Mouse (Mus musculus) brain, embryonic 18.5 days (tissue): ENCODE data around the gene Rfx8.

Source experiments
- DNase-seq: peaks from one replicate; pipeline ENCODE4 v3.0.0-alpha.2; 2012; ENCODE audit warnings: low read depth, low spot score

The Rfx8 gene

DNA sequence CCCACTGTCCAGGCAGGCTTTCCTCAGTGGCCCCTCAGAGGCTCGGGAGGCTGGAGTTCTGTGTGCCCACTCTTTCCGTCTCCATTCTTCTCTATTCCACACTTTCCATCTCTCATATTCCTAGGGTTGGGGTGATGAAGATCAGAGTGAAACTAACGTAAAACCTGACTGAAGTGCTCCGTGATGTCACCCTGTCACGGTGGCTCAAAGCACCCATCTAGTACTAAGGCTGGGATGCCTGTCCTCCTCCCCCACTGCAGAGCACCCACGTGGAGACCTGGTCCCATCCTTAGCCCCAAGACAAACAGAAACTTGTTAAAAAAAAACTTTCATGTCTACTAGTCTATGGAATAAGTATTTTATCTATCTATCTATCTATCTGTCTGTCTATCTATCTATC, 14.1 kb upstream of the Rfx8 start:
- no peak for DNase-seq

DNA sequence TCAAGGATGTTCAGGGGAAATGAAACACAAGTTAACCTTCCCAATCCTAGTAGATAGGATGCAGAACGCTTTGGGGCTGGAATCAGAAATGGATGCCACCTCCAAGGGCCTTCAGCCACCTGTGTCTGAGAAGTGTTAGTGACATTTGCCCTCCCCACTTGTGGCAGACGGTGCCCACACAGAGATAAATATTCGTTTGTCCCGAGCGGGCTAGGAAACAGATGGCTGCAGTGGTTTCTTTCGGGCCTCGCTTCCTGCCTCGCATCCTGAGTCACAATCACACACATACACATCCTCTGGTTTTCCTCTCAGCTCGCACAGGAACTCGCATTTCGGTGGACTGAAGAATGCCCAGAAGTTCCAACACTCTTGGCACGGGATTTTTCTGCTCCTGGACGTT, 13.5 kb upstream of the Rfx8 start:
- no peak for DNase-seq

DNA sequence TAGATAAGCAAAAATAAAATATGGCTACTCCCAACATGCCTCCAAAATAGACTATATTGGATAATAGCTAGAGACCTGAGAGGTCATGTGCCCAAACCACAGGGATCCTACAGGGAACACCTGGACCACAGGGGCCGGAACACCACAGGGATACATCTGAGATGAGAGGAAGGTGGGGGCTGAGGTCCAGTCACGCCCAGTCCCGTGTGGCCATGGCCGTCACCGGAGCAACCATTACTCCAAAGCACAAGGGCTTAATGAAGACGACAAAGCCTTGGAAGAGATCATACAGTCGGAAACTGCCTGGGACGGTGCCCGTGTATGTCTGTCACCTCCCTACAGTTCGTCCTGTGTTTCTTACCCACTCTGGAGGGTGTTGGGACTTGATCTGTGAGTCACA, 13.1 kb upstream of the Rfx8 start:
- DNase-seq: no peak

DNA sequence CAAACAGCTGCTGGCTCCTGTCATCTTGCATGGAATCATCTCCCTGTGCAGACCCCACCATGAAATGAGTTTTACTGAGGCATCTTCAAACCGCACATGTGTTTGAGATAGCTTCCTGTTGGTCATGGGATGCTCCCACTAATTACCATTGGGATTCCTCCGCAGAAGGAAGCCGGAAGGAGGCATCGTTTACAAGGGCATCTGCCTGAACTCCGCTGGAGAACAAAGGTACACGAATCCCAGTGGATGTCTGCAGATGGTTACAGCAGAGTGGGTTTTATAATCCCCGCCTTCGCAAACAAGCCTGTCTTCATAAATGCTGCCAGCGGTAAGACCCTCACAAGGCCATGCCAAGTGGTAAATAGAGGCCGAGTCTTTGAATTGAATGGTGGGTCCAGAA, 11.3 kb upstream of the Rfx8 start:
- no peak for DNase-seq

DNA sequence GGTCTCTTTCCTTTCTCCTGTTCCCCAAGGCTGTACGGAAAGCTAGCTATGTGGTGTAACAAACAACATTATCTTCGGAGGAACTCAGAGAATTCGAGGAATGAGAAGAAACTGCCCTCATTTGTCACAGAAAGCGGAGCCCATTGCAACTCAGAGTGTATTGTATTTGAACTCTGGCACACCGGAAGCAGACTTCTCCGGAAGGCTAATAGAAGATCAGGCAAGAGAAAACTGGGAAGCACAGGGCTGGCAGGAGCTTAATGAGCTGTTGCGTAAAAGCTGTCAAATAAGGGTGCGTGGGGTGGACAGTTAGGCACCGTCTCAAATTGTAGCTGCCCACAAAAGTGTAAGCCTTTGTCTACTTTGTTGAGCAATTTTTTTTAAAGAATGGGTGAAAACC, 10.7 kb upstream of the Rfx8 start:
- no peak for DNase-seq

DNA sequence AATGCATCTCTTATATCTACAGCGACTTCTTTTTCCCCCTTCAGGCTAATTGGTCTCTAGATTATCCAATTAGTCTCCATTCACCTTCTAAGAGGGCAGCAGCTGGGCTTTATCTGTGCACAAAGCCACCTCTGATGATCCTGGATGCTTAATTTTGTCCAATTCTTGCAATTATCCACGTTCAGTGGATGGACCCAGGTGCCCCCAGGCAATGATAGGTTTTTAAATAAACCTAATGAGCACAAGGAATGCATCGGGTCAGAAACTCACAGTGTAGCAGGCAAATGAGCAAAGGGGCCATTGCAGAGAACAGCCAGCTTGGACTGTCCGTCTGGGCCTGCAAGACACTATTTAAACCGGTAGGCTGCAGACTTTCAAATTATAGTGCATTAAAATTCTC, 10.1 kb upstream of the Rfx8 start:
- DNase-seq: no peak

DNA sequence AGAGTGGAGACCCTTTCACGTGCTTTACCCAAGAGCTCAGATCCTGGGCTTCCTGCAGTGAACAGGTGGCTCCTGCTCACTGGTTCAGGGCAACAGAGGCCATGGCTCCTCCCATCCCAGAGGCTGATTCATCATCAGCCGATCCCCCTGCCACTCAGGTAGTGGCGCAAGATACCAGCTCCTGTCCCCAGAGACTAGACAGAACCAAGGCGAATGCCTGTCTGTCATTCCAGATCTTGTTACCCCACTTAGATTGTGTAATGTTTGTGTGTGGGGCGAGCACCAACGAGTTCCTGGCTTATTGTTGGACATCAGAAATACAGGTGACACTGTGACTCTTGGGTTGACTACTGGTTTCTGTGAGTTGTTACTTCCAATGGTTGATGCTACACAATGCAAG, 9.1 kb upstream of the Rfx8 start:
- DNase-seq: no peak

DNA sequence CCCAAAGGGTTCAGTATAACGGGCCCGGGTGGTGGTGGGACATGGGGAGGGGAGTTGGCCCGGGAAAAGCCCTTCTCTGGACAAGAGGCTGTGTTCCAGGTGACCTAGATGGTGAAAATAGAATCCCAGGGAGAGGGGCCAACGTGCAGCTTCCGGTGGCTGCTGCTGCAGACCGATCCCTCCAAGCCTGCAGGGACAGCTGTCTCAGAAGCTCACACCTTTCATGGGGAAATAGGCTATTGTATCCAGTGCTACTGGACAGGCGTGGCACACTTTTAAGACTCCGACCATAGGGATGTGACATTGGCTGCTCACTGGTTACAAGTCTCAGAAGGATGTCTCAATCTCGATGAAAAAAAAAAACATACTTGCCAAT, 542 bp upstream of the Rfx8 start:
- no peak for DNase-seq

DNA sequence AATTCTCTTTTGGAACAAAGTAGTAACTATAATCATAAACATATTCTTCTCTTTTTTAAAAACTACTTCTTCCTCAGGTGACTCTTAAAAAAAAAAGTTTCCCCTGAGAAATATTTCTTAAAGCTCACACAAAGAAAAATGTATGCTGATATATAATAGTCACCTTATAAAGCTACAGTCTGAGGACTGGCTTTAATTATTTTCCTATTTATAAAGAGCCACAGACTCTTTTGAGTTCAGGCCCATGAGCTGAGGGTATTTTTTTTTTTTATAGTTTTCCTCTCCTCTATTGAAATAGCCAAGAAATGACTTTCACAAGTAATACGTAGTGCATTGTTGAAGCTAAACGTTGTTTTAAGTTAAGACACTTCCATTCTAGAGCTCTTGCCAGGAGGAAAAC, 611 bp downstream of the Rfx8 start:
- DNase-seq: no peak

DNA sequence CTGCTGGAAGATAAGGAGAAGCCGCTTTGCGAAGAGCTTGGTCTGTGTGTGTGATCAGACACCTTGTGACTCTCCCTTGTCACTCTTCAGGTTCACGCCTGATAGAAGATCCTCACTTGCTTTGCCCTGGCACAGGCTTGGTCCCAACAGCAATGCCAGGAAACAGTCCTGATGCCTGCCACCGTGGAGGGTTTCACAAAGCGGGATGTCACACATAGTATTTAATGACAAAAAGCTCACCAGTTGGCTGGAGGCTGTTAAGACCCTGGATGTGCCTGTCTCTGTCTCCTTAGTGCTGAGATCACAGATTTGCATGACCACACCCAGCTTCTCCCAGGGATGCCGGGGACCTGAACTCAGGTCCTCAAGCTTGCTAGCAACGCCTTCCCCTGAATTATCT, 5.2 kb downstream of the Rfx8 start:
- no peak for DNase-seq

DNA sequence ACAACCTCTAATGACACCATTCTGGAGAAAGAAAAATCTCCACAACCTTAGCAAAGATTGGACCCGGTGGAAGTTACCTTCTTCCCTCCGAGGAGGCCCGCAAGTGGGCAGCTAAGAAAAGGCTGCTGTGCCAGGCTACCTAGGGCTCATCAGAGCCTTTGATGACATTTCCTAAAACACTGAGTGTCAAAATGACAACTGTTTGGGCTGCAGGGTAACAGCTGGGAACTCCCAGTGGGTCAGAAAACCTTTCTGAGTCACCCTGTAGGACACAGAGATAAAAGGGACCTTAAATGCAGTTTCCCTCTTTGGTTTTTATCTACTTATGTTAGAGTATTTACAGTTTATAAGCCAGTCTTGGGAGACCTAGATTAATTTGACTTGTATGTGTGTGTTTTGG, 6.1 kb downstream of the Rfx8 start:
- no peak for DNase-seq

DNA sequence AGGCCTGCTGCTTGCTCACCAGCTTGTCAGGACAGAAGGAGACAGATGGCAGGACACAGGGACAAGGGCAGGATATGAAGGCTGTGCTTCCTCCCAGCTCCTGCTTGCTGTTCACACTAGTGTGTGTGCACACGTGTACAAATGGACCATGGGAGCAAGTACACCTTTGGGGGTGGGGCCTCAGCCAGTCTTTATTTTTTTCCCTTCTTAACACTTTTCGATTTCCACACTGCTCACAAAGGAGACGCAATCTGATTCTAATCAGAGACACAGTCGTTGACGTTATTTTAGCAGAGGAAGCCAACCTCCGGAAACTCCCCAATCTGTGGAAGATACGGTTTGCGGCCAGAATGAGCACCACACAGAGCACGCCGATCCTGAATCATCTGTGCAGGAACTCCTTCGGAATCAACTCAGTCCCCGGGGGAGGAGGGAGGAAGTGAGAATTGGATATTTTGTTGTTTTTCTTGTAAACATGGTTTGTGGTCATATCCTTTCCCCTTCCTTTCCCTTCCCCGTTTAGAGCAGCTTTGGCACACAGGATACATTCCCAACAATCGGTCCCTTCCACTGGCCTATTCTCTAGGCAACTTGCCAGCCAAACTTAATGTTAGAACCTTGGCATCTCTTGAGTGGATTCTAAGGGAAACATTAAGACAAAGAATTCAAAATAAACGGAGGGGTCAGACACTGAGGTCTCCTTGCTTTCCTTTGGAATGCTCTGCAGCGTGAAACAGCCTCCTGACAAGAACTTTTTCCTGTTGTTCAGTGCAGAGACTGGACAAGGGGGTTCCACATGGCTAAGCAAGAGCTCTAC, 6.7 kb downstream of the Rfx8 start:
- DNase-seq: no peak

DNA sequence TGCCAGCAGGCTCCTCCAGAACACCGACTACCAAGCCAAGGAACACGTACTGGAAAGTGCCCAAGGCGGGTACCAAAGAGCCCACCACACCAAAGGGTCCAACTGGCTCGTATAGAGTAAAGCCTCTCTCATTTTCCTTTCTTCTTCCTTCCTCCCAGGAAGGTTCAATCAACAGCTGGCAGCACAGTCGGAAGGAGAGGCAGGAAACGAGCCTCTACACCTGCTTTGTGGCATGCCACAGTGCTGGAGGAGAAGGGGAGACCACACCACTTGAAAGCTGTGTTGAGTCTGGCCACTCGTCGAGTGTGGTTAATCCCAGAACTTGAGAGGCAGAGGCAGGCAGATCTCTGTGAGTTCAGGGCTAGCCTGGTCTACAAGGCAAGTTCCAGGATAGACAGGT, 7.5 kb downstream of the Rfx8 start:
- DNase-seq: no peak

DNA sequence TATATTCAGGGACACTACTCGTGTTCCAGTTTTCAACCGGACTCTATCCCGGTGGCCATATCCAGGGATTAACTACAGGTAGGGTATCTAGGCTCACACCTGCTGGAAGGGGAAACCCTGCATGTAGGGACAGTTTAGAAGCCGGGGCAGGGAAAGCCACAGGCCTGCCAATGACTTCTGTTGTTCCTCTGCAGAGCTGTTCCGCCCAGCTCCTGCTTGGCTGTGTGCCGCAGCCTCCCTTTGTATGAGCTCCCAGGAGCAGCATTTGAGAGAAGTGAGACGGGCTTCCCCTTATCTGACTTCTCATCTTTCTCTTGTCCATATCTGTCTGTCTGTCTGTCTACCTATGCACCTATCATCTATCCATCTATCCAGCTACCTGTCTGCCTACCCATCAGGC, 8.5 kb downstream of the Rfx8 start:
- DNase-seq: no peak

DNA sequence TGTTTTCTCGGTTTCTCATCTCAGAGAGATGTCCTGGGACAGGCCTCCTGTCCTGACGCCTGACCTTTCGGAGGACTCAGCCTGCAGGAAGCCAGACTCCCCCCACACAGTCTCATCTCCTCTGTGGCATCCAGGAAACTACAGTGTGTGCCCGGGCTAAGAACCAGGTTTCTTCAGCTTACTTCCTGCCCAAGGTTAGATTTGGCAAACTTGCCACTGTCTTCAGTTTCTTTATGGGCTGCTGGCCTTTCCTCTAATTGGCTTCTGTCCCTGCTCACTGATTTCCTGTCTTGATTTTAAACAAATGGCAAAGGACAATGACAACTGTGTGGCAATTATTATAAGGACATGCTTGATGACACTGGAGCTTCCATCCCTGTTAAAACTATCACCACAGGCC, 10.2 kb downstream of the Rfx8 start:
- no peak for DNase-seq

DNA sequence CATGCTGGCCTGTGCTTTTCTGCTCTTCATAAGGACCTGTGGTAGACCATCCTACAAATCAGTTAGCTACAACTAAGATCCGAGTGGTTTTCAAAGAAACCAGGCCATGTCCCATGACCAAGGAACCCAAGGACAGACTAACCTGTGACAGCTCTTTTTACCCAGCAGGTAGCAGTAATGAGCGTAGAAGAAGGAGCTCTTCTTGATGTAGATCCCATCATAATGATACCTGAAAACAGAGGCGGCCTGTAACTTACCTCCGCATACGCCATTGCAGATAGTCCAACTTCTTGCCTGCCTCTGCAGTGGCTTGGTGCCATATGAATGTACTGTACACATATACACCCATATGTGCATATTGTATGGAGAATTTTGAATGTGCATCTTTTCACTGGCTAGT, 10.8 kb downstream of the Rfx8 start:
- no peak for DNase-seq

DNA sequence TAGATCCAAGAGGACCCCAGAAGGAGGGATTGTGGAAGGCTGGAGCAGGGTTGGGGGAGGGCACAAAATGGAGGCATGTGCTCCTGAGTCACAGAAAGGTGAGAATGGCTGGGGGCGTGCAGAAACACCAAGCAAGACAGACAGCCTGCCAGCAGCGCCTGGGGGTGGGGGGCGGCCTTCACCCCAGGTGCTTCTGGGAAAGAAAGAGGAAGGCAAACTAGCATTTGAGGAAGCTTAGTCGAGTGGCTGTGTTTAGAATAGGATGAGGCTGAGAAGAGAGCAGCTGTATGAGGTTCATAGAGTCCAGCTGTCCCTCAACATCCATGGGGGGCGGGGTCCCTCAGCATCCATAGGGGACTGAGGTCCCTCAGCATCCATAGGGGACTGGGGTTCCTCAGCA, 12.0 kb downstream of the Rfx8 start:
- no peak for DNase-seq

DNA sequence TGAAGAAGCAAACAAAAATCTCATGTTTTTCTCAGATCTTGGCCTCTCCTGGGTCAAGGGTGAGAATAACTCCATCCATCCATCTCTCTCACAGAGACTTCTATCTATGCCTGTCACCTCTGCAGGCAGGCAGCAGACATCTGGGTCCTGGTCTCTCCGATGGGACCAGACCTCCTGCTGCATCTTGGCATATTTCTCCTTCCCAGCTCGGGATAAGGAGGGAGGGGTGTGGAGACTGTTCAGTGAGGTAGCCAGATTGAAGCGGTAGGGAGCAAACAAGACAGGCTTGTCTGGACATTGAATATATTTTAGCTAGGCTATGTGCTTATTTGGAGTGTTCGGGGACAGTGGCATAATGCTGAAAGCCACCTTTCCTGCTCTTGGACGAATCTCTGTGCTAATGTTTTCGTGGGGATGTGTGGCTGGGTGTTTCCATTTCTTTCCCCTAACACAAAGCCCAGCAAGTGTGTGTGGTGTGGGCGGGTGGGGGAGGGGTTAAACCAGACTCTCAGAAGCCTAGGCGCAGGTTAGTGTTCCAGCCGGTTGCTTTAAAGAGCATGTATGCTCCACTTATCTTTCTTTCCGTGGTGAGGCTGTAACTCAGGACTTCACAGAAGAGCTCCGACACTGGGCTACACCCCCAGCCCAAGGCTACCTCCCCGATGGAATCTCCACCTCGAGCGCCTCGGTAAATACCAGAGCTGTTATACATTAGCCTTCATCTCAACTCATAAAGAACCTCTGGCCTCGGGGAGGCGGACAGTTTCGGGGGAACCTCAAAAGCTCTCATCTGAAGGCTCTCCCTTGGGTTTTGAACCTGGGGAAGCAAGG, 18.4 kb downstream of the Rfx8 start:
- no peak for DNase-seq

DNA sequence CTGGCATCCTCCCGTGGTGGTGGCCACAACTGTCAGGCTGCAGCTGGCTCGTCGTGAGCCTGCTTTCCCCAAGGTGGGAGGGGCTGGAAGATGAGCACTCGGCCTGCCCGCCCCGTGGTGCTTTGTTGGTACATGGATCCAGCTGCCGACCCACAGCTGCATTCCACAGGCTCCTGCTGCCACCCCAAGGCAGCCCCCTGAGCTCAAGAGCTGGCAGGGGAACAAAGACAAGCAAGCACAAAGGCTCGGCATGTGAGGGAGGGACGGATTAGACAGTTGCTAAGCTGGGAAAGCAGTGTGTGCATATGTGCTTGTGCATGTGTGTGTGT, 19.6 kb downstream of the Rfx8 start:
- DNase-seq: no peak

DNA sequence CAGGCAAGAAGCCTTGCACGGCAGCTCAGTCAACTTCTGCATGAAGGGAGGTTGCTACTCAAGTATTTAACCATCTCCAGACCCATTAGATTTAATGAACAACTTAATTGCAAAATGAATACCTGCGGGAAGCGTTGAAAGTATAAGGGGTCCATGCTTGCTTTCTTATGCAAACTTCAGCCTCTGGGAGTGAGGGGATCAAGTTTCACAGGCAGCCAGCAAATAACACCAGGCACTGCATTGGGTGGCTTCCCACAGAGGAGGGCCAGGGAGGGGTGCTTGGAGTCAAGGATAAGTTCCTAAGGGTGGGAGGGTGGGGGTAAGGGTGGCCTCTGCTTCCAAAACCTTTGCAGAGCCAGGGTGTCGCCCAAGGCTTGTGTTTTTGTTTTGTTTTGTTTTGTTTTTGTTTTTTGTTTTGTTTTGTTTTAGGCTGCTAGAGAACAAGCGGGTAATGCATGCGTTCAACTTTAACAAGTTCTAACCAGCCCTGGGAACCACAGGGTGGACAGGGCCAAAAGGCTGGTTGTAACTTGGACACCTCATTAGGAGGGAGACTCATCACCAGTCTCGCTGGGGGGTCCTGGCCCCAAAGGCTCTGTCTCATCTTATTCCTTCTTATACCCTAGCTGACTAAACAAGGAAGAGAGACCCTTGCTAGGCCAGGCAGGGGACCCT, 20.1 kb downstream of the Rfx8 start:
- DNase-seq: no peak

DNA sequence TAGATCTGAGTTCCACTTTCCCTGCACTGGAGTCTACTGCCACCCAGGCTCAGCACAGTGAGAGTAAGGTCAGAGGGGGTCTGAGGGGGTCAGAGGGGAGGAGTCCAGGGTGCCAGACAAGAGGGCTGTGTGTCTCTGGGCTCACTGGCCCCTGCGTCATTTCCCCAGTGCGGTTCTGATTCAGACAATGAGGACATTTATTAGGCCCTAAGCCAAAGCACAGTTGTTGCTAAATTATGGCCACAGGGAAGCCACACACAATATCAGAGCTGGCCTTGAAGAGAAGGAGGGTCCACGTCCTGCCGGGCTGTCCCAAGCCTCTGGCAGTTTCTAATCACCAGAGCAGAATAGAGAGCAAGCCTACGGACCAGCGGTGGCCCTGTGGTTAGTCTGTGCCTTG, 22.3 kb downstream of the Rfx8 start:
- DNase-seq: no peak

DNA sequence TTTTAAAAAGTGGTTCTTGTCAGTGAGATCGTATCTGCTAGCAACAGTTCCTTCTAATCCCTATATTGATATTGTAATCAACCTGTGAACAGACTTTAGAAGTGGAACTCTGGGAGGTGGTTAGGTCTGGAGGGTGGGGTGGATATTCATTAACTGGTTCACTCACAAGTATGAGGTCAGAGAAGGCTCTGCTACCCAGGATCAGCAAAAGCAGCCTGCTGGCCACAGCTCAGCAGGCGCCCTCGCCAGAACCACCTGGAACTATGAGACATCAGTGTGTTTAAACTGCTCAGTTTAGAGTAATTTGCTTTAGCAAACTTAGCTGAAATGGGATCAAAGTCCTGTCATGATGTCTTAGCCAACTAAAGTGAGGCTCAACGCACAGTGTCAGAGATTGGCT, 25.6 kb downstream of the Rfx8 start:
- no peak for DNase-seq

DNA sequence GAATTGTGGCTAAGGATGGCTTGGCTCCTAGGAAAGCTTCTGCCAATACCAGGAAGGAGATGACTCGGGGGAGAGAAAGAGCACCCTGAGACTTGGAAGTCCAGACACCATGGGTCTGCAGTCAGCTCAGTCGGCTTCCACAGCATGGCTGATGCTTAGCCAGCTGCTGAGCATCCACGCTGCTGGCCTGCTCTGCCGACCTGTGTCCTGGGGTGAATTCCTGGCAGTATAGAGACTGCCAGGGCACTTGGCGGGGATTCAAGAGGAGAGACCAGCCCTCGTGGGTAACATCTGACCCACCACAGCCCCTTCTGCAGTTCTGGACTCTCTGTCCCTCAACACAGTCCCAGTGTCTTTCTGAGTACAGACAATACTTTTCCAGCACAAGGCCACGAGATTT, 26.0 kb downstream of the Rfx8 start:
- no peak for DNase-seq
